Mouse (Mus musculus) myocyte (in vitro differentiated cells): ENCODE data around the gene Ndel1.

Source experiments
- CEBPB ChIP-seq: IDR thresholded peaks from 2 replicates; pipeline ENCODE4 v1.6.1; 2011; ENCODE audit warnings: mild to moderate bottlenecking, moderate library complexity; ENCODE audit not compliant: poor library complexity, insufficient read depth, severe bottlenecking
- E2F4 ChIP-seq: IDR thresholded peaks from one replicate; pipeline ENCODE4 v1.6.1; 2011; ENCODE audit warnings: mild to moderate bottlenecking, control low read depth, moderate library complexity; ENCODE audit not compliant: insufficient read depth
- MAX ChIP-seq: IDR thresholded peaks from one replicate; pipeline ENCODE4 v1.6.1; 2011; ENCODE audit warnings: low read depth, mild to moderate bottlenecking, control low read depth
- MYOD1 ChIP-seq, 3 experiments: IDR thresholded peaks; one replicate each; pipeline ENCODE4 v1.6.1; 2011; ENCODE audit warnings: control low read depth in 2 of 3, low read depth in 2 of 3, mild to moderate bottlenecking in 2 of 3, moderate library complexity in 1 of 3; ENCODE audit not compliant: insufficient read length in 2 of 3, control insufficient read depth in 1 of 3
- MYOG ChIP-seq, 3 experiments: IDR thresholded peaks; one replicate each; pipeline ENCODE4 v1.6.1; 2011; ENCODE audit warnings: control low read depth in 2 of 3, low read depth in 2 of 3, mild to moderate bottlenecking in 2 of 3; ENCODE audit not compliant: insufficient read length in 2 of 3, control insufficient read depth in 1 of 3, insufficient read depth in 1 of 3
- POLR2A ChIP-seq: IDR thresholded peaks from one replicate; pipeline ENCODE4 v1.6.1; 2011; ENCODE audit warnings: low read depth, mild to moderate bottlenecking, control low read depth, moderate library complexity; ENCODE audit not compliant: insufficient read length
- POLR2AphosphoS2 ChIP-seq: IDR thresholded peaks from one replicate; pipeline ENCODE4 v1.6.1; 2011; ENCODE audit warnings: low read depth, control low read depth; ENCODE audit not compliant: insufficient read length
- TCF12 ChIP-seq: IDR thresholded peaks from one replicate; pipeline ENCODE4 v1.6.1; 2011; ENCODE audit warnings: mild to moderate bottlenecking, control low read depth; ENCODE audit not compliant: poor library complexity, insufficient read depth, severe bottlenecking
- USF1 ChIP-seq: IDR thresholded peaks from one replicate; pipeline ENCODE4 v1.6.1; 2011; ENCODE audit warnings: low read depth, mild to moderate bottlenecking, control low read depth, moderate library complexity

DNA sequence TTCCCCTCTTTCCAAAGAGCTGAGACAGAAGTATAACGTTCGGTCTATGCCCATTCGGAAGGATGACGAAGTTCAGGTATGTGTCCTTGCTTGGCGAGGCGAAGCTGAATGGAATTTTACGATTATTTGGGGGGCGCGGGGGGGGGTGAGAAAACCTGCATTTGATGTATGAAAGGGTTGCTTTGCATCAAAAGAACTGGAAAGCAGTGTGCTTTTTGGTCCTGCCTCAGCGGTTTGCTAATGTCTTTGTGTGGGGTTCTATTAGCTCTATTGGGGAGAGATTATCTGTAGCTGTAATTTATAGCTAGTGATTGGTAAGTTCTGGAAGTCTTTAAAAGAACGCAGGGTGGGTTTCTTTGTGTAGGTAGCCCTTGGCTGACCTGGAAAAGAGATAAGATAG, 30.7 kb upstream of the Ndel1 start:
- TF ChIP-seq POLR2A (no peak), MYOG (IDR thresholded peaks at IDR 0.05; ENCODE audit: control insufficient read depth in 1 of 3, insufficient read depth in 1 of 3, insufficient read length in 2 of 3, low read depth in 2 of 3) (no peak), USF1 (no peak), MAX (no peak), E2F4 (no peak), MYOD1 (IDR thresholded peaks at IDR 0.05; ENCODE audit: control insufficient read depth in 1 of 3, insufficient read length in 2 of 3, low read depth in 2 of 3) (no peak), POLR2AphosphoS2 (no peak), CEBPB (no peak), TCF12 (no peak)
